Mouse (Mus musculus) forebrain, embryonic 13.5 days (tissue): ENCODE results near the gene Kidins220. TPM values are rescaled to one million over a fixed set of nuclear protein-coding genes. Genes with fewer than 3 reads are reported as not detected.

Source experiments
- ATAC-seq: fragments of 200-750 bp; cut with Nextera tagmentation; 2 replicates; pipeline ENCODE4 v1.8.0; 2017
- H3K27ac ChIP-seq: fragments of 300-500 bp; sonication (generic); 2 replicates; pipeline ENCODE4 v1.5.1; 2015; ENCODE audit warnings: inconsistent platforms, mild to moderate bottlenecking, moderate library complexity
- H3K27me3 ChIP-seq: fragments of 300-500 bp; sonication (generic); 2 replicates; pipeline ENCODE4 v1.6.1; 2015; ENCODE audit warnings: mild to moderate bottlenecking, inconsistent platforms
- H3K36me3 ChIP-seq: fragments of 300-500 bp; sonication (generic); 2 replicates; pipeline ENCODE4 v1.6.1; 2015; ENCODE audit warnings: mild to moderate bottlenecking, inconsistent platforms; ENCODE audit not compliant: poor library complexity, severe bottlenecking
- H3K4me1 ChIP-seq: fragments of 300-500 bp; sonication (generic); 2 replicates; pipeline ENCODE4 v1.6.1; 2015; ENCODE audit warnings: inconsistent platforms
- H3K4me2 ChIP-seq: fragments of 300-500 bp; sonication (generic); 2 replicates; pipeline ENCODE4 v1.6.1; 2015; ENCODE audit warnings: inconsistent platforms, mild to moderate bottlenecking, moderate library complexity
- H3K4me3 ChIP-seq: fragments of 300-500 bp; sonication (generic); 2 replicates; pipeline ENCODE4 v1.5.1; 2015; ENCODE audit warnings: mild to moderate bottlenecking, inconsistent platforms
- H3K9ac ChIP-seq: fragments of 300-500 bp; sonication (generic); 2 replicates; pipeline ENCODE4 v1.6.1; 2015; ENCODE audit warnings: mild to moderate bottlenecking, inconsistent platforms
- H3K9me3 ChIP-seq: fragments of 300-500 bp; sonication (generic); replicated peaks from 2 replicates; pipeline ENCODE4 v1.6.1; 2016; ENCODE audit warnings: inconsistent platforms
- WGBS: fragments of 180-500 bp; shearing (Covaris S2); methylation state at CpG from one replicate; pipeline ENCODE4 v1.1.7; 2015; 5-methylcytosine and 5-hydroxymethylcytosine counted together
- polyA plus RNA-seq: library from polyadenylated mRNA; unstranded; fragments of >200 nt; fragmentation: Nextera tagmentation; extraction: Ambion mirVana; gene quantifications from 2 replicates; pipeline ENCODE4 v1.2.1, GENCODE M21; 2015

Gene Kidins220
- polyA plus RNA-seq, 1 experiment from 2014 or later: 72.4 TPM

DNA sequence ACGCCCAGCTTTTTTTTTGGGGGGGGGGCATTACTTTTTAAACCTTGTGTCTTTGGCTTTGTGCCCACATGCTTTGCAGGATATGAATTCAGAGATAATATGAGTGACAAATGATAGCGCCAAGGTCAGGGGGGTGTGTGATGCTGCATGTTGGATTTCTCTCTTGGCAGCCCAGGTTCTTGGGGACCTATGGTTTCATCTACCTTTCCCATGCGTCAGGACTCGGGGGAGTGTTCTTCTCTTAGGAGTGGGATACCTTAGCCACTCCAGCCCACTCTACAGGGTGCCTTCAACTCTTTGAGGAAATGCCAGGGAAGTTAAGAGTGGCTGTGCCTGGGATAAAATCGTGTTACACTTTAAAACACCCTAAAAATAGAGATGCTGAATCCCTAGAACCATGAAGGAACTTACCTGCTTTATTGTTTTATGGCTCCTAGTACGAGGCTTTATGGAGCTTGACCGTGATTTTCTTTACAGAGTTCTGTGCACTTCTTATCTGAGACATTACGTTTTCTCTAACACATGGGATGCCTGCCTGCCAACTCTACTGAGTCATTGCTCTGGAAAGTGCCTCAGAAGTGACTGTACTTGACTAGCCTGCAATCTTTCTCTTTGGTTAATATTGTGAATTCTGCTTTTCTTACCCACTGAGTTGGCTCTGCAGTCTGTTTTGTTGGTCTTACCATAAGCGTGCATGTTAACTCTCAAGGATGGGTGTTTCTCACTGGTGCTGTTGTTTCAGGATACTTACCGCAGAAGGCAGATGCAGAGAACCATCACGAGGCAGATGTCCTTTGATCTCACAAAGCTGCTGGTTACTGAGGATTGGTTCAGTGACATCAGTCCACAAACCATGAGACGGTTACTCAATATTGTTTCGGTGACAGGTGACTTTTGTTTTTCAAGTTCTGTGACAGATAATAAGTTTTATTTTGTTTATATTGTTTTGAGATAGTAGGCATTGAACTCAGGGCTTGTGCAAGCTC is 38.1 kb downstream of the Kidins220 start:
- no peak overlapping the region for H3K4me2 ChIP-seq
- no peaks in the 10 kb centered on the region for H3K4me1 ChIP-seq
- H3K9ac ChIP-seq: no peak overlapping the region
- H3K4me3 ChIP-seq: no peak overlapping the region
- WGBS: 90% methylated on average over 13 of the region's 13 CpGs
- no peaks in the 10 kb centered on the region for H3K27me3 ChIP-seq
- no peak overlapping the region for H3K27ac ChIP-seq
- no peak for ATAC-seq
- H3K9me3 ChIP-seq: no peaks in the 10 kb centered on the region
- peaks cover 92% of the 10 kb centered on the region for H3K36me3 ChIP-seq

DNA sequence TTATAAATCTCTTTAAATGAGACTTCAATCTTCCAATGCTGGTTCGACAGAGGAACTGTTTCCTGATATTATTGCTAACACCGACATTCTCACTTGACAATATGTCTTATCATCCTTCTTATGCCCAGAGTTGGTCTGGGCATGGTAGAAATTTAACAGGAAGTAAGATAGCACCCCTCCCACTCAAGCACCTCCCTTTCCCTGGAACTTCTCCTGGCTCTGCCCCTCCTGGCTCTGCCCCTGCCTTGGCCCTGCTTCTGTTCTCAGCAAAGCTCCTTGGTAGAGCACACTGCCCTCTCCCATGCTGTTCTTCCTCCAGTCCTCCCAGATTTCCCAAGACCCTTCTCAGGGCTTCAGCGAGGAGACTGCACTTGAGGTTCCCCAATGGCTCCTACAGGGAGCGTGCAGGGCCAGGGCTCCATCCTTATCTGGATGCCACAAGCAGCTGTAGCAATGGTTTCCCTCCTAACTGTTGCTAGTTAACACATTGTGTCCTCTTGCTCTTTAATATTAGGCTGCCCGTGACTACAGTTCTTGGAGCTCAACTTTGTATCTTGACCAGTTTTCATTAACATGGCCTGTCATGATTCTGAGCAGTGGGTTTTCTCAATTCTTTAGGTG is 39.7 kb downstream of the Kidins220 start:
- 93% methylated on average over 5 of the region's 5 CpGs for WGBS
- Histone ChIP-seq H3K36me3 (peaks cover 93% of the 10 kb centered on the region), H3K9ac (no peak overlapping the region), H3K9me3 (no peaks in the 10 kb centered on the region), H3K27me3 (no peaks in the 10 kb centered on the region), H3K4me3 (no peak overlapping the region), H3K4me1 (no peaks in the 10 kb centered on the region), H3K27ac (no peak overlapping the region), H3K4me2 (no peak overlapping the region)
- no peak for ATAC-seq

DNA sequence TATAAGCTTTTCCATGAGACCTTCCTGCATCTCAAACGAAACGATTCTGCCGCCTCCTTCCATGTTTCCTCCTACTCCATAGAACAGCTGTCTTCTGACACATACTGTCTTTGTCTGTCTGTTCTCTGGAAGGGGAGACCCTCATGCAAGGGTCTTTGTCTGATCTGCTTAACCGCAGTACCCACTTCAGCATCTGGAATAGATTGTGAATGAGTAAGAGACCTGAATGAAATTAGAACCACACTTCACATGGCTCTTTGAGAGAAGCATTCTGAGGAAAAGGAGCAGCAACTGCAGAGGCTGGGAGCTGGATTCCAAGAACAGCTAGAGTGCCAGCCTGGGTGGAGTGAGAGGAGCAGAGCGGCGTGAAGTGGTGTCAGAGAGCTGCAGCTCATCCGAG is 40.2 kb downstream of the Kidins220 start:
- H3K4me3 ChIP-seq: no peak overlapping the region
- no peak overlapping the region for H3K27ac ChIP-seq
- no peaks in the 10 kb centered on the region for H3K27me3 ChIP-seq
- no peaks in the 10 kb centered on the region for H3K4me1 ChIP-seq
- ATAC-seq: no peak
- no peak overlapping the region for H3K9ac ChIP-seq
- H3K9me3 ChIP-seq: no peaks in the 10 kb centered on the region
- H3K36me3 ChIP-seq: peaks cover 93% of the 10 kb centered on the region
- no peak overlapping the region for H3K4me2 ChIP-seq
- WGBS: 90% methylated on average over 7 of the region's 7 CpGs

GRCm38 (mm10) chr12:25016995-25017394 is 42.3 kb downstream of the Kidins220 start:
- H3K27me3 ChIP-seq: no peaks in the 10 kb centered on the region
- WGBS: 91% methylated on average over 4 of the region's 4 CpGs
- H3K9ac ChIP-seq: no peak overlapping the region
- H3K4me2 ChIP-seq: no peak overlapping the region
- no peak for ATAC-seq
- no peak overlapping the region for H3K4me3 ChIP-seq
- H3K27ac ChIP-seq: no peak overlapping the region
- peaks cover 82% of the 10 kb centered on the region for H3K36me3 ChIP-seq
- H3K4me1 ChIP-seq: no peaks in the 10 kb centered on the region
- no peaks in the 10 kb centered on the region for H3K9me3 ChIP-seq

DNA sequence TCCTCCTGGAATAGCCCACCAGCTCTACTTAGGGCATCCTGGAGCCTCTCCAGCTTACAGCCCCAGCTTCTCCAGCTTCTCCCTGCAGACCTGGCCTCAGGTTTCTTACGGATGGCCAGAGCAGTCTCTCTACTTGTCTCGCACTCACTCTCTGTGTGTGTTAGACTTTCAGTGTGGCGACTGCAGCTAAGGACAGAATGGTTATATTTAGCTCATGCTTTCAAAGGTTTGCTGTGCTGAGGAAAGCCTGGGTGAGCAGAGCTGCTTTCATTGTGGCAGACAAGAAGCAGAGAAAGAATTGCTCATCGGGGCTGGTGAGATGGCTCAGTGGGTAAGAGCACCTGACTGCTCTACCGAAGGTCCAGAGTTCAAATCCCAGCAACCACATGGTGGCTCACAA is 46.3 kb downstream of the Kidins220 start:
- Histone ChIP-seq H3K4me3 (no peak overlapping the region), H3K36me3 (peaks cover 50% of the 10 kb centered on the region), H3K9ac (no peak overlapping the region), H3K4me1 (no peaks in the 10 kb centered on the region), H3K9me3 (no peaks in the 10 kb centered on the region), H3K27me3 (no peaks in the 10 kb centered on the region), H3K27ac (no peak overlapping the region), H3K4me2 (no peak overlapping the region)
- ATAC-seq: no peak
- WGBS: 92% methylated on average over 5 of the region's 5 CpGs

- Histone ChIP-seq H3K27ac (no peak overlapping the region), H3K27me3 (no peaks in the 10 kb centered on the region), H3K9me3 (no peaks in the 10 kb centered on the region), H3K4me1 (no peaks in the 10 kb centered on the region), H3K36me3 (peaks cover 20% of the 10 kb centered on the region), H3K4me2 (no peak overlapping the region), H3K4me3 (no peak overlapping the region), H3K9ac (no peak overlapping the region)
- ATAC-seq: no peak
- WGBS: 66% methylated on average over 9 of the region's 9 CpGs
Observed at GRCm38 (mm10) chr12:25024862-25025545, 50.3 kb downstream of the Kidins220 start.

DNA sequence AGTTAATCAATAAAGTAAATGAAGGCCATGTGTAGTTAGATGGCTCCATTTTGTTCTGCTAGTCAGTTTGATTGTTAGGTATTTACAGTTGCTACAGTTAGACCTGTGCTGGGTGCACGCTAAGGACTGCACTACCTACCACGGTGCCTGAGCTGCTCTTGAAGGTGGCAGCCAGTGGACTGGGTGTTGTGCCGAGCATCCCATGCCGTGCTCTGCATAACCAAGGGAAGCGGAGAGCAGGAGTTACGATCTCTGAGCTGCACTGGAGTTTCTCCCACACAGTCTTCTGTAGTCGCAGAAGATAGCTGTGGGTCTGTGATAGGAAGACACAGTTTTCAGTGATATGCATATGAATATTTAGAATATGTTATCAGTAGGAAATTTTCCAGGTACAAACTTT is 51.6 kb downstream of the Kidins220 start:
- Histone ChIP-seq H3K4me2 (no peak overlapping the region), H3K36me3 (peaks cover 16% of the 10 kb centered on the region), H3K9ac (no peak overlapping the region), H3K9me3 (no peaks in the 10 kb centered on the region), H3K4me3 (no peak overlapping the region), H3K27ac (no peak overlapping the region), H3K4me1 (no peaks in the 10 kb centered on the region), H3K27me3 (no peaks in the 10 kb centered on the region)
- WGBS: 92% methylated on average over 7 of the region's 7 CpGs
- no peak for ATAC-seq

GRCm38 (mm10) chr12:25027416-25027815 is 52.7 kb downstream of the Kidins220 start:
- Histone ChIP-seq H3K36me3 (peaks cover 21% of the 10 kb centered on the region), H3K4me3 (no peak overlapping the region), H3K27me3 (no peaks in the 10 kb centered on the region), H3K9ac (no peak overlapping the region), H3K4me1 (no peaks in the 10 kb centered on the region), H3K4me2 (no peak overlapping the region), H3K27ac (no peak overlapping the region), H3K9me3 (no peaks in the 10 kb centered on the region)
- WGBS: 23% methylated on average over 2 of the region's 2 CpGs
- ATAC-seq: 0 out of 2 replicates have a peak, but pooled peaks have one; percentile 30

GRCm38 (mm10) chr12:25033662-25034337 is 59.1 kb downstream of the Kidins220 start:
- peak; percentile 90 for ATAC-seq
- H3K4me2 ChIP-seq: peak overlapping the region; percentile 48

DNA sequence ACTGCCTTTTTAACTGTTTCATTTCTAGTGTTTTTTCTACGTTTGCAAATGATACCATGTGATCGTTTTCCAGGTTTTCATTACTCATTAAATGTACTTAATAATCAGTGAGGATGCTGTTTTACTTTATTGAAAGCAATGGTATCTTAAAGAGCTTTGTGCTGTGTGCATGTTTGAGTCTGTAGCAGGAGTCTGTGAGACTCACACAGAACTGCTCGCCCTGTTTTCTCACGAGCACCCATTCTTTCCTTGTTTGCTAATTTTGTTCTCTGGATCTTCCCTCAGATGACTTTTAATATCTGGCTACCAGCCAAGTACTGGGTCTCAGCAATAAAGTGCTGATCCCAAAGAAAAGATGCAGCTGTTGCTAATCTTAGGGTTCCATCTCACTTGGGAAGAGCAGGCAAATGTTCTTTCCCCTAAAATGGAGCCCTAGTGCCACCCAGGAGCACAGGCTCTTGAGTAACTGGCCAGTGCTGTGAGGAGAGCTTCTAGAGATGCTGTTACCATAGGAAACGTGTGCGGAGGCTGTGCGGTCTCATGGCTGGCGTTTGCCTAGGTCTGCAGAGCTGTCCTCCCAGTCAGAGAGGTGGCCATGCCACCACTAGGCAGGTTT is 59.7 kb downstream of the Kidins220 start:
- Histone ChIP-seq H3K27me3 (no peaks in the 10 kb centered on the region), H3K36me3 (peaks cover 22% of the 10 kb centered on the region), H3K4me3 (no peak overlapping the region), H3K9me3 (no peaks in the 10 kb centered on the region), H3K4me2 (peak overlapping the region; percentile 48), H3K9ac (peak overlapping the region; percentile 28; the same call in 1 of the 2 replicates), H3K27ac (peak overlapping the region; percentile 90), H3K4me1 (peaks cover 24% of the 10 kb centered on the region)
- ATAC-seq: peak; percentile 70
- WGBS: 22% methylated on average over 8 of the region's 8 CpGs

More at GRCm38 (mm10) chr12:25033662-25034337, 59.1 kb downstream of the Kidins220 start:
- 5% methylated on average over 9 of the region's 9 CpGs for WGBS
- peaks cover 22% of the 10 kb centered on the region for H3K36me3 ChIP-seq
- no peaks in the 10 kb centered on the region for H3K9me3 ChIP-seq
- no peak overlapping the region for H3K4me3 ChIP-seq
- H3K9ac ChIP-seq: no peak overlapping the region
- no peaks in the 10 kb centered on the region for H3K27me3 ChIP-seq
- H3K4me1 ChIP-seq: peaks cover 24% of the 10 kb centered on the region
- H3K27ac ChIP-seq: peak overlapping the region; percentile 90

DNA sequence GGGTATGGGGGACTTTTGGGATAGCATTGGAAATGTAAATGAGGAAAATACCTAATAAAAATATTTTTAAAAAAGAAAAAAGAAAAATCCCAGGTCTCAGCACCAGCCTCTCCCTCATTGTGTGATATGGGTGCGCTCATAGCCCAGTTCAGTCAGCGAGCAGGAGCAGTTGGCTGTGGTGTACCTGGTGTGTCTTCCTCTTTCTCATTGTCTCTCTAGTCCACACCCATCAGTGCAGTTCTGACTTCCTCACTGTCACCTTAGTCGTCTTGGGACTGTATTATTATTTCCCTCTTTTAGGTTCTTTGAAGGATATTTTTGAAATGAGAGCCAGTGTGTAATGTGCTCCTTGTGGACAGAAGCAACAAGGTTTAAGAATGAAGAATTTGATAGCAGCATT is 61.3 kb downstream of the Kidins220 start:
- 96% methylated on average over 3 of the region's 3 CpGs for WGBS
- no peak overlapping the region for H3K4me3 ChIP-seq
- H3K27ac ChIP-seq: no peak overlapping the region
- H3K9ac ChIP-seq: no peak overlapping the region
- ATAC-seq: no peak
- no peaks in the 10 kb centered on the region for H3K9me3 ChIP-seq
- peaks cover 24% of the 10 kb centered on the region for H3K4me1 ChIP-seq
- no peaks in the 10 kb centered on the region for H3K27me3 ChIP-seq
- no peak overlapping the region for H3K4me2 ChIP-seq
- H3K36me3 ChIP-seq: peaks cover 30% of the 10 kb centered on the region
